Mouse (Mus musculus) cortical plate, adult 2 months (tissue): ENCODE measurements at regions not wholly inside any gene's neighbourhood (a gene's known extent, or its start where the extent isn't known, plus 50 kb on each side); places are given as distances from the start of the nearest gene placed in this dataset.

Experiments
- CTCF ChIP-seq: fragments of 200-500 bp; IDR thresholded peaks from 2 replicates; pipeline ENCODE4 v1.5.1; 2011; ENCODE audit warnings: mild to moderate bottlenecking, control low read depth, low read length; ENCODE audit not compliant: insufficient read depth; ENCODE audit errors: extremely low read depth
- POLR2A ChIP-seq: fragments of 200-500 bp; IDR thresholded peaks from 2 replicates; pipeline ENCODE4 v1.6.1; 2011; ENCODE audit warnings: mild to moderate bottlenecking, low read length, control low read depth; ENCODE audit not compliant: insufficient read depth; ENCODE audit errors: extremely low read depth

- TF ChIP-seq CTCF (no peak), POLR2A (no peak)
These were observed 145.5 kb downstream of the Dll1 start for GRCm38 (mm10) chr17:15231175-15231574.
